Mouse (Mus musculus) NIH3T3 (cell line): Measurements from ENCODE around the gene Fmo9.

Experiments
- DNase-seq: peaks from one replicate; pipeline ENCODE4 v3.0.0-alpha.2; 2012; ENCODE audit warnings: low read depth

The Fmo9 gene

GRCm38 (mm10) chr1:166681745-166682144 lies at the start of gene Fmo9:
Gene Fmo9, minus strand, starts transcription at chr1:166681845.
- no peak for DNase-seq

GRCm38 (mm10) chr1:166730886-166731285 lies 49.2 kb upstream of the Fmo9 start:
- peak; percentile 2 for DNase-seq

- DNase-seq: no peak
These were observed 48.6 kb upstream of the Fmo9 start for GRCm38 (mm10) chr1:166730215-166730614.

- DNase-seq: no peak
These were observed 29.2 kb upstream of the Fmo9 start for GRCm38 (mm10) chr1:166710861-166711260.

GRCm38 (mm10) chr1:166702270-166702912 lies 20.7 kb upstream of the Fmo9 start:
- no peak for DNase-seq

- no peak for DNase-seq
These were observed 12.4 kb downstream of the Fmo9 start for GRCm38 (mm10) chr1:166669264-166669663.

GRCm38 (mm10) chr1:166660800-166661199 lies 20.8 kb downstream of the Fmo9 start:
- DNase-seq: no peak

- no peak for DNase-seq
These were observed 34.1 kb downstream of the Fmo9 start, which contains the start of gene Gm4847 for GRCm38 (mm10) chr1:166647593-166647992. Gene Gm4847, minus strand, starts transcription at chr1:166647693.
